Mouse (Mus musculus) myocyte (in vitro differentiated cells): Measurements from ENCODE around the gene Epor.

Experiments
- CEBPB ChIP-seq: IDR thresholded peaks from 2 replicates; pipeline ENCODE4 v1.6.1; 2011; ENCODE audit warnings: mild to moderate bottlenecking, moderate library complexity; ENCODE audit not compliant: poor library complexity, insufficient read depth, severe bottlenecking
- E2F4 ChIP-seq: IDR thresholded peaks from one replicate; pipeline ENCODE4 v1.6.1; 2011; ENCODE audit warnings: mild to moderate bottlenecking, control low read depth, moderate library complexity; ENCODE audit not compliant: insufficient read depth
- MAX ChIP-seq: IDR thresholded peaks from one replicate; pipeline ENCODE4 v1.6.1; 2011; ENCODE audit warnings: low read depth, mild to moderate bottlenecking, control low read depth
- MYOD1 ChIP-seq, 3 experiments: IDR thresholded peaks; one replicate each; pipeline ENCODE4 v1.6.1; 2011; ENCODE audit warnings: control low read depth in 2 of 3, low read depth in 2 of 3, mild to moderate bottlenecking in 2 of 3, moderate library complexity in 1 of 3; ENCODE audit not compliant: insufficient read length in 2 of 3, control insufficient read depth in 1 of 3
- MYOG ChIP-seq, 3 experiments: IDR thresholded peaks; one replicate each; pipeline ENCODE4 v1.6.1; 2011; ENCODE audit warnings: control low read depth in 2 of 3, low read depth in 2 of 3, mild to moderate bottlenecking in 2 of 3; ENCODE audit not compliant: insufficient read length in 2 of 3, control insufficient read depth in 1 of 3, insufficient read depth in 1 of 3
- POLR2A ChIP-seq: IDR thresholded peaks from one replicate; pipeline ENCODE4 v1.6.1; 2011; ENCODE audit warnings: low read depth, mild to moderate bottlenecking, control low read depth, moderate library complexity; ENCODE audit not compliant: insufficient read length
- POLR2AphosphoS2 ChIP-seq: IDR thresholded peaks from one replicate; pipeline ENCODE4 v1.6.1; 2011; ENCODE audit warnings: low read depth, control low read depth; ENCODE audit not compliant: insufficient read length
- REST ChIP-seq: IDR thresholded peaks from one replicate; pipeline ENCODE4 v1.6.1; 2011; ENCODE audit warnings: mild to moderate bottlenecking, control low read depth, moderate library complexity; ENCODE audit not compliant: insufficient read depth, insufficient read length
- TCF12 ChIP-seq: IDR thresholded peaks from one replicate; pipeline ENCODE4 v1.6.1; 2011; ENCODE audit warnings: mild to moderate bottlenecking, control low read depth; ENCODE audit not compliant: poor library complexity, insufficient read depth, severe bottlenecking
- TCF3 ChIP-seq: IDR thresholded peaks from one replicate; pipeline ENCODE4 v1.6.1; 2011; ENCODE audit warnings: low read depth, control low read depth; ENCODE audit not compliant: insufficient read length
- USF1 ChIP-seq: IDR thresholded peaks from one replicate; pipeline ENCODE4 v1.6.1; 2011; ENCODE audit warnings: low read depth, mild to moderate bottlenecking, control low read depth, moderate library complexity

DNA sequence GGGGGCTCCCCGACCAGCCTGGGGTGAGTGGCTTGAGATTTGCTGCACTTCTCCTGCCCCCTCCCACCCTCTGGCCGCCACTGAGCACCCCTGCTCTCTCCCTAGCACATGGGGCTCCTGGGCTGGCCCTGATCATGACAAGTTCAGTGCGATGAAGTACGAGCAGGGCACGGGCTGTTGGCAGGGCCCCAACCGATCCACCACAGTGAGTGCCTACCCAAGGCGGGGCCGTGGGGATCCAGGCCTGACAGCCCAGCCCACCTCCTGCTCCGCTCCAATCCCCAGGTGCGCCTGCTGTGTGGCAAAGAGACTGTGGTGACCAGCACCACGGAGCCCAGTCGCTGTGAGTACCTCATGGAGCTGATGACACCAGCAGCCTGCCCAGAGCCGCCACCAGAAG, 49.4 kb upstream of the Epor start:
- TF ChIP-seq E2F4, result no peak
- TF ChIP-seq CEBPB, result no peak
- no peak for TF ChIP-seq MYOD1 (IDR thresholded peaks at IDR 0.05; ENCODE audit: control insufficient read depth in 1 of 3, insufficient read length in 2 of 3, low read depth in 2 of 3)
- no peak for TF ChIP-seq POLR2A
- TF ChIP-seq POLR2AphosphoS2, result no peak
- no peak for TF ChIP-seq MAX
- no peak for TF ChIP-seq TCF12
- no peak for TF ChIP-seq USF1
- no peak for TF ChIP-seq MYOG (IDR thresholded peaks at IDR 0.05; ENCODE audit: control insufficient read depth in 1 of 3, insufficient read depth in 1 of 3, insufficient read length in 2 of 3, low read depth in 2 of 3)
- no peak for TF ChIP-seq TCF3
- no peak for TF ChIP-seq REST
